Mouse (Mus musculus) cerebellum, adult 8-10 months (tissue): Measurements from ENCODE around the gene 1700018B08Rik.

Source experiments
- DNase-seq: peaks from one replicate; pipeline ENCODE4 v3.0.0; 2022

The 1700018B08Rik gene

DNA sequence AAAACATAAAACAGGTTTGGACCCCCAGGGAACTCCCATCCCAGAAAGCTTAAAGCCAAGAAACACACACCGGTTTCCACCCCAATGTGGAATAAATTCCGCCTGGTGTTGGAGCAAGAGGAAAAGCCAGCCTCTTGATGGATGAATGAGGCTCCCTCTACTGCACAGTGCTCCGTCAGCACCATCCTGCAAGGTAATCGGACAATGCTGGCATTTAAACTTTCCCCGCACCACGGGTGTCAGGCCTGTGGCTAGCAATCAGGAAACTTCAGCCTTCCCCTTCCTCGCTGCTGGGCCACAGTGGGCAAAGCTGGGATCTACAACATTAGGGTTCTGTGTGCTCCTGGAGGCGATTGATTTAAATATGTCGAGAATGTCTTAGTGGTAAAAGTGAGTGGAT lies 52.5 kb downstream of the 1700018B08Rik start:
- DNase-seq, result no peak

- no peak for DNase-seq
Observed at GRCm38 (mm10) chr8:121484072-121484782, 59.9 kb downstream of the 1700018B08Rik start.
